ENCODE assay signal across 11 mouse cellular contexts in genomic region chr8:95688073-95688672, GRCm38 (mm10). TPM values are rescaled to one million over a fixed set of nuclear protein-coding genes. Genes with fewer than 3 reads are reported as not detected.
A peak's percentile ranks its signal among the peaks of the same experiment; 100 is the strongest.
DNase-seq lines count a peak whose midpoint lies in the region; ATAC-seq and TF ChIP-seq lines count a peak whose summit lies in the region.
"Had no signal": no experiment of that assay in that cellular context is flagged by ENCODE, and none has a peak within 500 bp of the region (broad histone marks: within the 10 kb centered on the region; RNA-seq: fewer than 3 reads in every experiment).

No protein-coding gene starts in this region.

- no peak overlapping the region for H3K27ac ChIP-seq in embryonic facial prominence, embryonic 14.5 days (replicated peaks; ENCODE audit: low read depth, low read length)
- H3K27ac ChIP-seq in embryonic facial prominence, embryonic 10.5 days (replicated peaks) = no peak overlapping the region
- peak overlapping the region; percentile 42; the same call in 1 of the 2 replicates for H3K27ac ChIP-seq in left cerebral cortex, adult 2 months
- no peak overlapping the region for H3K27ac ChIP-seq in hindbrain, embryonic 11.5 days (ENCODE audit: low read depth, low read length)
- H3K27ac ChIP-seq: stomach, embryonic 15.5 days had no signal

- peak; percentile 56; the same call in 1 of the 2 replicates for ATAC-seq in embryonic facial prominence, embryonic 14.5 days (ENCODE audit: low read depth)
- no peak for ATAC-seq in hindbrain, embryonic 11.5 days (ENCODE audit: low FRiP score)
- ATAC-seq: intestine, embryonic 16.5 days had no signal

- H3K36me3 ChIP-seq in embryonic facial prominence, embryonic 14.5 days (ENCODE audit: control insufficient read depth, insufficient read depth, low read length) = no peaks in the 10 kb centered on the region
- no peaks in the 10 kb centered on the region for H3K36me3 ChIP-seq in embryonic facial prominence, embryonic 10.5 days (replicated peaks)
- no peaks in the 10 kb centered on the region for H3K36me3 ChIP-seq in hindbrain, embryonic 11.5 days (ENCODE audit: control insufficient read depth, insufficient read depth, low read length)
- H3K36me3 ChIP-seq: stomach, embryonic 15.5 days had no signal

- peaks cover 5% of the 10 kb centered on the region; the same call in 1 of the 2 replicates for H3K27me3 ChIP-seq in embryonic facial prominence, embryonic 14.5 days (replicated peaks; ENCODE audit: control insufficient read depth, insufficient read depth, low read length)
- peaks cover 8% of the 10 kb centered on the region for H3K27me3 ChIP-seq in embryonic facial prominence, embryonic 10.5 days (replicated peaks; ENCODE audit: low read depth, poor library complexity, severe bottlenecking)
- no peaks in the 10 kb centered on the region for H3K27me3 ChIP-seq in hindbrain, embryonic 11.5 days (ENCODE audit: control insufficient read depth, insufficient read depth, low read length)

- no peak; the same call in 1 of the 2 replicates for TF ChIP-seq CTCF in left cerebral cortex, adult 2 months (IDR thresholded peaks at IDR 0.05)

- H3K4me2 ChIP-seq in embryonic facial prominence, embryonic 14.5 days (ENCODE audit: low read depth, low read length) = no peak overlapping the region
- H3K4me2 ChIP-seq in hindbrain, embryonic 11.5 days (replicated peaks; ENCODE audit: low read depth, low read length) = no peak overlapping the region
- H3K4me2 ChIP-seq: stomach, embryonic 15.5 days had no signal

- no peak overlapping the region for H3K4me3 ChIP-seq in embryonic facial prominence, embryonic 14.5 days (ENCODE audit: low read depth, low read length)
- H3K4me3 ChIP-seq in embryonic facial prominence, embryonic 10.5 days = no peak overlapping the region
- H3K4me3 ChIP-seq in left cerebral cortex, adult 2 months = no peak overlapping the region
- H3K4me3 ChIP-seq in hindbrain, embryonic 11.5 days (ENCODE audit: low read depth, low read length) = no peak overlapping the region
- H3K4me3 ChIP-seq: stomach, embryonic 15.5 days had no signal

- intact Hi-C loops in left cerebral cortex, adult 2 months (cut with DNase I) = no loop called here

- DNase-seq in embryonic facial prominence, embryonic 14.5 days (ENCODE audit: low spot score) = no peak
- DNase-seq in embryonic facial prominence, embryonic 10.5 days (ENCODE audit: low spot score) = no peak
- peak in 1 of 2 experiments; percentile 74 for DNase-seq in left cerebral cortex, adult 2 months (ENCODE audit: extremely low spot score in 1 of 2, low spot score in 2 of 2)
- no peak for DNase-seq in left cerebral cortex, adult 8-10 months (ENCODE audit: low spot score in 2 of 2)
- DNase-seq in lung, adult 18-20 months = peak; percentile 58 to 68
- DNase-seq in right cerebral cortex, postnatal 36 days (ENCODE audit: low spot score in 2 of 2) = peak; percentile 71 to 73
- DNase-seq in urinary bladder, postnatal 25 days (ENCODE audit: low spot score) = no peak
- no peak for DNase-seq in hindbrain, embryonic 11.5 days (ENCODE audit: low spot score)
- DNase-seq: midbrain, embryonic 14.5 days had no signal

- H3K4me1 ChIP-seq in embryonic facial prominence, embryonic 14.5 days (ENCODE audit: control insufficient read depth, insufficient read depth, low read length) = no peaks in the 10 kb centered on the region
- H3K4me1 ChIP-seq in embryonic facial prominence, embryonic 10.5 days = no peaks in the 10 kb centered on the region
- H3K4me1 ChIP-seq in hindbrain, embryonic 11.5 days (replicated peaks; ENCODE audit: control insufficient read depth, insufficient read depth, low read length) = no peaks in the 10 kb centered on the region
- H3K4me1 ChIP-seq: stomach, embryonic 15.5 days had no signal

- H3K9me3 ChIP-seq in embryonic facial prominence, embryonic 14.5 days (ENCODE audit: control insufficient read depth, low read length) = no peaks in the 10 kb centered on the region
- no peaks in the 10 kb centered on the region for H3K9me3 ChIP-seq in embryonic facial prominence, embryonic 10.5 days
- H3K9me3 ChIP-seq in hindbrain, embryonic 11.5 days (ENCODE audit: control insufficient read depth, low read length) = no peaks in the 10 kb centered on the region
- H3K9me3 ChIP-seq: stomach, embryonic 15.5 days had no signal

- 63% methylated on average over 10 of the region's 10 CpGs for WGBS in embryonic facial prominence, embryonic 14.5 days
- WGBS in embryonic facial prominence, embryonic 10.5 days = 86% methylated on average over 10 of the region's 10 CpGs
- WGBS in hindbrain, embryonic 11.5 days = 84% methylated on average over 10 of the region's 10 CpGs

- H3K9ac ChIP-seq in embryonic facial prominence, embryonic 14.5 days (ENCODE audit: low read depth, low read length) = no peak overlapping the region
- H3K9ac ChIP-seq in hindbrain, embryonic 11.5 days (ENCODE audit: low read depth, low read length) = no peak overlapping the region
- H3K9ac ChIP-seq: stomach, embryonic 15.5 days had no signal

RNA-seq across cellular contexts. Expression of gene Ndrg4, which starts 11.4 kb away (rescaled TPM):
- 44.7 and 53.4 TPM in 2 replicates for polyA plus RNA-seq in embryonic facial prominence, embryonic 14.5 days (2014; fragmentation: Nextera tagmentation; extraction: Ambion mirVana)
- 18.5 and 20.6 TPM in 2 replicates for polyA plus RNA-seq in embryonic facial prominence, embryonic 10.5 days (2016; fragmentation: Nextera tagmentation; extraction: Ambion mirVana)
- 1,000 to 10,000 TPM; 1,675 to 1,813 TPM for total RNA-seq in left cerebral cortex, adult 2 months (2021)
- total RNA-seq in left cerebral cortex, adult 8-10 months (2022) = 1,000 to 10,000 TPM; 1,680 to 1,868 (median 1,803) TPM
- polyA plus RNA-seq in hindbrain, embryonic 11.5 days (2014; fragmentation: Nextera tagmentation; extraction: Ambion mirVana) = 45.0 and 61.6 TPM in 2 replicates

RNA-seq across cellular contexts. Expression of gene Setd6, which starts 27.5 kb away (rescaled TPM):
- polyA plus RNA-seq in embryonic facial prominence, embryonic 14.5 days (2014; fragmentation: Nextera tagmentation; extraction: Ambion mirVana) = 16.7 and 16.8 TPM in 2 replicates
- polyA plus RNA-seq in embryonic facial prominence, embryonic 10.5 days (2016; fragmentation: Nextera tagmentation; extraction: Ambion mirVana) = 19.9 and 21.0 TPM in 2 replicates
- total RNA-seq in left cerebral cortex, adult 2 months (2021) = 10 to 100 TPM; 17.7 to 23.5 TPM
- 10 to 100 TPM; 17.6 to 25.4 (median 23.4) TPM for total RNA-seq in left cerebral cortex, adult 8-10 months (2022)
- polyA plus RNA-seq in hindbrain, embryonic 11.5 days (2014; fragmentation: Nextera tagmentation; extraction: Ambion mirVana) = 18.2 and 21.3 TPM in 2 replicates

RNA-seq across cellular contexts. Expression of gene Gins3, which starts 54.9 kb away (rescaled TPM):
- 14.3 and 16.4 TPM in 2 replicates for polyA plus RNA-seq in embryonic facial prominence, embryonic 14.5 days (2014; fragmentation: Nextera tagmentation; extraction: Ambion mirVana)
- 31.8 and 32.2 TPM in 2 replicates for polyA plus RNA-seq in embryonic facial prominence, embryonic 10.5 days (2016; fragmentation: Nextera tagmentation; extraction: Ambion mirVana)
- total RNA-seq in left cerebral cortex, adult 2 months (2021) = 1 to 10 TPM; 2.8 to 3.3 TPM
- total RNA-seq in left cerebral cortex, adult 8-10 months (2022) = 1 to 10 TPM; 2.0 to 3.0 (median 2.7) TPM
- polyA plus RNA-seq in hindbrain, embryonic 11.5 days (2014; fragmentation: Nextera tagmentation; extraction: Ambion mirVana) = 24.1 and 25.1 TPM in 2 replicates

Comparison
In these comparisons a context has a peak if more than half of its experiments do, and no peak if none do; other contexts are left out.
1. DNase-seq: peak in lung, adult 18-20 months (2 of 2) and right cerebral cortex, postnatal 36 days (2 of 2); none in embryonic facial prominence, embryonic 14.5 days (single experiment), embryonic facial prominence, embryonic 10.5 days (single experiment), left cerebral cortex, adult 8-10 months (0 of 2), urinary bladder, postnatal 25 days (single experiment) and hindbrain, embryonic 11.5 days (single experiment).